Mouse (Mus musculus) heart, embryonic 12.5 days (tissue): ENCODE data around the gene Ttll10. TPM values are rescaled to one million over a fixed set of nuclear protein-coding genes. Genes with fewer than 3 reads are reported as not detected.
A peak's percentile ranks its signal among the peaks of the same experiment; 100 is the strongest.

Experiments used
- ATAC-seq: fragments of 200-750 bp; cut with Nextera tagmentation; 2 replicates; pipeline ENCODE4 v1.8.0; 2017; ENCODE audit warnings: moderate TSS enrichment, moderate library complexity; ENCODE audit not compliant: insufficient number of reproducible peaks, low FRiP score
- H3K27ac ChIP-seq: fragments of 300-500 bp; sonication (generic); 2 replicates; pipeline ENCODE4 v1.5.1; 2016; ENCODE audit warnings: mild to moderate bottlenecking, moderate library complexity; ENCODE audit not compliant: poor library complexity, severe bottlenecking
- H3K27me3 ChIP-seq: fragments of 300-500 bp; sonication (generic); replicated peaks from 2 replicates; pipeline ENCODE4 v1.6.1; 2016; ENCODE audit warnings: mild to moderate bottlenecking, moderate library complexity
- H3K36me3 ChIP-seq: fragments of 300-500 bp; sonication (generic); 2 replicates; pipeline ENCODE4 v1.6.1; 2016; ENCODE audit warnings: mild to moderate bottlenecking, moderate library complexity
- H3K4me1 ChIP-seq: fragments of 300-500 bp; sonication (generic); replicated peaks from 2 replicates; pipeline ENCODE4 v1.6.1; 2016; ENCODE audit warnings: mild to moderate bottlenecking
- H3K4me2 ChIP-seq: fragments of 300-500 bp; sonication (generic); 2 replicates; pipeline ENCODE4 v1.6.1; 2016; ENCODE audit warnings: mild to moderate bottlenecking, moderate library complexity
- H3K4me3 ChIP-seq: fragments of 300-500 bp; sonication (generic); 2 replicates; pipeline ENCODE4 v1.5.1; 2016; ENCODE audit warnings: mild to moderate bottlenecking
- H3K9ac ChIP-seq: fragments of 300-500 bp; sonication (generic); 2 replicates; pipeline ENCODE4 v1.6.1; 2016; ENCODE audit warnings: mild to moderate bottlenecking, moderate library complexity
- H3K9me3 ChIP-seq: fragments of 300-500 bp; sonication (generic); replicated peaks from 2 replicates; pipeline ENCODE4 v1.6.1; 2016; ENCODE audit warnings: mild to moderate bottlenecking, moderate library complexity
- WGBS: fragments of 180-500 bp; shearing (Covaris S2); methylation state at CpG from one replicate; pipeline ENCODE4 v1.1.7; 2016; 5-methylcytosine and 5-hydroxymethylcytosine counted together
- microRNA counts: library from miRNA; unstranded; fragments of <30 nt; microRNA quantifications from one replicate; lab custom pipeline; 2017
- microRNA-seq: library from miRNA; unstranded; fragments of <30 nt; microRNA quantifications from one replicate; pipeline ENCODE4, GENCODE M21; 2017
- polyA plus RNA-seq: library from polyadenylated mRNA; unstranded; fragments of >200 nt; fragmentation: Nextera tagmentation; extraction: Ambion mirVana; gene quantifications from 2 replicates; pipeline ENCODE4 v1.2.1, GENCODE M21; 2016

Gene Ttll10
- polyA plus RNA-seq, 1 experiment from 2014 or later = 0.24 TPM

- ATAC-seq = peak; percentile 89
- no peaks in the 10 kb centered on the region for H3K27me3 ChIP-seq
- peak within 1 kb of the TSS; percentile 82 for H3K4me3 ChIP-seq
- peak within 1 kb of the TSS; percentile 83 for H3K9ac ChIP-seq
- peak within 1 kb of the TSS; percentile 93 for H3K27ac ChIP-seq
- H3K4me1 ChIP-seq = peaks cover 28% of the 10 kb centered on the region
- H3K4me2 ChIP-seq = peak within 1 kb of the TSS; percentile 97
- under 1% methylated on average over 96 of the region's 99 CpGs for WGBS
- no peaks in the 10 kb centered on the region for H3K9me3 ChIP-seq
- peaks cover 26% of the 10 kb centered on the region for H3K36me3 ChIP-seq
Measured at GRCm38 (mm10) chr4:155992241-155992905, 66.8 kb downstream of the Ttll10 start, which contains the start of the genes B3galt6 and Sdf4. B3galt6 (minus strand) TSS chr4:155992649. Sdf4 (plus strand) TSS chr4:155992872.

- Histone ChIP-seq H3K4me3 (peak overlapping the region; percentile 82), H3K9ac (peak overlapping the region; percentile 83), H3K36me3 (peaks cover 21% of the 10 kb centered on the region), H3K9me3 (no peaks in the 10 kb centered on the region), H3K4me1 (peaks cover 28% of the 10 kb centered on the region), H3K4me2 (peak overlapping the region; percentile 97), H3K27ac (peak overlapping the region; percentile 91), H3K27me3 (no peaks in the 10 kb centered on the region)
- ATAC-seq = no peak
- 24% methylated on average over 37 of the region's 37 CpGs for WGBS
Measured at GRCm38 (mm10) chr4:155991908-155992230, 67.3 kb downstream of the Ttll10 start.

- Histone ChIP-seq H3K9ac (peak overlapping the region; percentile 83), H3K27ac (no peak overlapping the region; the same call in 1 of the 2 replicates), H3K36me3 (peaks cover 16% of the 10 kb centered on the region), H3K27me3 (no peaks in the 10 kb centered on the region), H3K9me3 (no peaks in the 10 kb centered on the region), H3K4me2 (peak overlapping the region; percentile 97), H3K4me3 (peak overlapping the region; percentile 82), H3K4me1 (peaks cover 28% of the 10 kb centered on the region)
- WGBS = 82% methylated on average over 22 of the region's 22 CpGs
- ATAC-seq = no peak
Measured at GRCm38 (mm10) chr4:155991211-155991907, 67.9 kb downstream of the Ttll10 start.

MicroRNAs within 50 kb of the gene (microRNA counts, 519-probe panel; counts per million panel counts)
- microRNA mmu-miR-200a (lab: Ali Mortazavi, UCI) (not detected), microRNA mmu-miR-200b (lab: Ali Mortazavi, UCI) (4,364 counts per million, percentile 42 among the panel's probes with 10 or more counts), microRNA mmu-miR-429 (lab: Ali Mortazavi, UCI) (2,457 counts per million, percentile 9 among the panel's probes with 10 or more counts)

Small RNA genes within 50 kb of the gene (microRNA-seq; reads per million reads assigned to microRNA genes)
- gene Mir200a (60.1 reads per million, percentile 45 among the genes with 10 or more reads in this experiment), gene Mir200b (186 reads per million, percentile 60 among the genes with 10 or more reads in this experiment), gene Mir429 (505 reads per million, percentile 73 among the genes with 10 or more reads in this experiment)

Other genes starting within 250 kb of the Ttll10 start
- gene Ccnl2, start 246.9 kb downstream of the Ttll10 start, polyA plus RNA-seq = 137 TPM in 2 replicates
- 128 and 132 TPM in 2 replicates for gene Aurkaip1, start 228.1 kb downstream of the Ttll10 start, polyA plus RNA-seq
- gene Mxra8, start 219.7 kb downstream of the Ttll10 start, polyA plus RNA-seq = 50.2 and 62.4 TPM in 2 replicates
- 9.4 and 10.1 TPM in 2 replicates for gene Dvl1, start 212.0 kb downstream of the Ttll10 start, polyA plus RNA-seq
- gene Tas1r3, start 196.1 kb downstream of the Ttll10 start, polyA plus RNA-seq = 0.13 and 0.19 TPM in 2 replicates
- 9.2 and 10.1 TPM in 2 replicates for gene Cptp, start 190.0 kb downstream of the Ttll10 start, polyA plus RNA-seq
- gene Ints11, start 189.9 kb downstream of the Ttll10 start, polyA plus RNA-seq = 37.8 and 38.3 TPM in 2 replicates
- gene Pusl1, start 167.6 kb downstream of the Ttll10 start, polyA plus RNA-seq = 31.2 and 31.5 TPM in 2 replicates
- 13.8 and 14.2 TPM in 2 replicates for gene Acap3, start 167.6 kb downstream of the Ttll10 start, polyA plus RNA-seq
- 101 and 107 TPM in 2 replicates for gene Ube2j2, start 115.6 kb downstream of the Ttll10 start, polyA plus RNA-seq
- 21.1 and 23.8 TPM in 2 replicates for gene C1qtnf12, start 97.1 kb downstream of the Ttll10 start, polyA plus RNA-seq
- gene B3galt6, start 66.8 kb downstream of the Ttll10 start, polyA plus RNA-seq = 10.3 and 11.0 TPM in 2 replicates
- 138 and 140 TPM in 2 replicates for gene Sdf4, start 66.5 kb downstream of the Ttll10 start, polyA plus RNA-seq
- 0.37 TPM in 1 of 2 replicates, not detected in the other for gene Tnfrsf4, start 45.6 kb downstream of the Ttll10 start, polyA plus RNA-seq
- gene Tnfrsf18, start 33.2 kb downstream of the Ttll10 start, polyA plus RNA-seq = 1.9 and 2.1 TPM in 2 replicates
- 22.1 and 23.7 TPM in 2 replicates for gene 9430015G10Rik, start 50.6 kb upstream of the Ttll10 start, polyA plus RNA-seq
- gene Rnf223, start 71.1 kb upstream of the Ttll10 start, polyA plus RNA-seq = 0.28 and 0.33 TPM in 2 replicates
- 69.5 and 81.5 TPM in 2 replicates for gene Agrn, start 138.1 kb upstream of the Ttll10 start, polyA plus RNA-seq
- gene Isg15, start 141.4 kb upstream of the Ttll10 start, polyA plus RNA-seq = 1.8 and 2.8 TPM in 2 replicates
- gene AW011738, start 143.9 kb upstream of the Ttll10 start, polyA plus RNA-seq = 3.4 and 4.3 TPM in 2 replicates
- 1.3 and 1.6 TPM in 2 replicates for gene Perm1, start 156.5 kb upstream of the Ttll10 start, polyA plus RNA-seq
- 18.0 and 18.2 TPM in 2 replicates for gene Plekhn1, start 175.4 kb upstream of the Ttll10 start, polyA plus RNA-seq
- gene Noc2l, start 176.6 kb upstream of the Ttll10 start, polyA plus RNA-seq = 49.3 and 54.7 TPM in 2 replicates
- 3.1 and 3.2 TPM in 2 replicates for gene Samd11, start 196.2 kb upstream of the Ttll10 start, polyA plus RNA-seq